Mouse (Mus musculus): ENCODE measurements around the gene Olfr1020. TPM values are rescaled to one million over a fixed set of nuclear protein-coding genes. Genes with fewer than 3 reads are reported as not detected.

Olfr1020 gene
- not detected in 2 replicates for polyA plus RNA-seq (2012; rRNA removed)

DNA sequence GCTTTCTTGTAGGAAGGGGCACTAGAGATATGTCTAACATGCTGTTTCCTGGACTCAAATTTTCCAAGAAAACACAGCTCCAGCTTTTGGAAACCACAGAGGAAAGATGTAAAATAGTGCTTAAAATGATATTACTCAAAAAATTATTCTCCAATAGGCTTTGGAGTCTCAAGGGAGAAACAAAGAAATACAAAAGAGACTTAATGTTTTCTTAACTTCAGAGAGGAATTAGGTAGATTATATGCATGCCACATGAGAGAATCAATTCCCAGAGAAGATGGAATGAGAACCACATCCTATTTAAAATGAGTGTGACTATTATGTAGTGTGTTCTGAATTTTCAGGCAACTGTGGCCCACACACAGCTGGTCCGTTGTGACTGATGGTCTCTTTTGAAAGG, at the start of gene Olfr1020:
Gene Olfr1020 (plus strand): TSS at position 301 of the 400 bp plus-strand sequence.
- no peaks in the 10 kb centered on the region for H3K27me3 ChIP-seq (ENCODE audit: control insufficient read depth, insufficient read depth, low read length)
- H3K4me1 ChIP-seq (ENCODE audit: control insufficient read depth, insufficient read depth, low read length): no peaks in the 10 kb centered on the region
- no peak within 1 kb of the TSS for H3K4me3 ChIP-seq (ENCODE audit: control insufficient read depth, low read depth, low read length)
- no peak within 1 kb of the TSS for H3K27ac ChIP-seq (ENCODE audit: control insufficient read depth, insufficient read depth, low read depth, low read length)
- no peaks in the 10 kb centered on the region for H3K36me3 ChIP-seq (ENCODE audit: control insufficient read depth, insufficient read depth, low read length)
- TF ChIP-seq CTCF (IDR thresholded peaks at IDR 0.05; ENCODE audit: control insufficient read depth, insufficient read depth, insufficient replicate concordance, low read depth, low read length) (no peak), POLR2A (IDR thresholded peaks at IDR 0.05; ENCODE audit: control insufficient read depth, low read depth, low read length) (no peak)

DNA sequence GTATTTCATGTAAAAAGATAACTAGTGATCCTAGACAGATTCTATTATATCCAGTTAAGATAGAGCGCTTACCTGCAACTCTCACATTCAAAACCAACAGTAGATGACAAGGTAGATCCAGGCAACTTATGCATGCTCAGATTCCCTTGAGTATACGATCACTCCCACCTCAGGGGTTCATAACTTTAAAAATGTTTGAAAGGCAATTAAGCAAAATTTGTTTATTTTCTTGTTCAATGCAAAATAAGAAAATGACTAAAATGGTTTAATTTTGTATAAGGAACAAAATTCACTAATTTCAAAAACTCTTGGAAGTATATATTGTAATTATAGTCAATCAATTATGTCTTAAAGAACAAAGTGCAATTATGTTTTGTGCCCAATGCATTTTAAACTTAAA, 44.4 kb upstream of the Olfr1020 start, which contains the start of gene Olfr1016:
Gene Olfr1016 (minus strand): TSS at position 101 of the 400 bp plus-strand sequence.
- Histone ChIP-seq H3K27me3 (ENCODE audit: control insufficient read depth, insufficient read depth, low read length) (no peaks in the 10 kb centered on the region), H3K36me3 (ENCODE audit: control insufficient read depth, insufficient read depth, low read length) (no peaks in the 10 kb centered on the region), H3K27ac (ENCODE audit: control insufficient read depth, insufficient read depth, low read depth, low read length) (no peak within 1 kb of the TSS), H3K4me1 (ENCODE audit: control insufficient read depth, insufficient read depth, low read length) (no peaks in the 10 kb centered on the region), H3K4me3 (ENCODE audit: control insufficient read depth, low read depth, low read length) (no peak within 1 kb of the TSS)
- TF ChIP-seq POLR2A (IDR thresholded peaks at IDR 0.05; ENCODE audit: control insufficient read depth, low read depth, low read length) (no peak), CTCF (IDR thresholded peaks at IDR 0.05; ENCODE audit: control insufficient read depth, insufficient read depth, insufficient replicate concordance, low read depth, low read length) (no peak)

DNA sequence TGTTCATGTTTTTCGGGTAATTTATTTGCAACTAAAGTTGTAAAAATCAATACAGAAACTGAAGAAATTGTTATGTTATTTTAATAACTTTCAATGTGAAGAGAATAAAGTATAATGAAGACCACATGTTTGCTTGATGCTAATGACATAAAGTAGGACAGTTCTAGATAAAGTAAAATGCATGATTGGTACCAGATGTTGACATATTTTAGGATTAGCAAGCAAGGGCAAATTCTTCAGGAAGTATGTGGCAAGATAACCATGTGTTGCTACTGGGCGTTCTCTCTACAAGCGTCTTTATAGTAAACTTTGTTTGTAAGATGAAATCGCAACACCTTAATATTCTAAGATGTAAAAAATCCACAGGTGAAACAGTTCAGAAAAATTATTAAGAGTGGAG, 42.3 kb upstream of the Olfr1020 start:
- H3K4me1 ChIP-seq (ENCODE audit: control insufficient read depth, insufficient read depth, low read length): no peaks in the 10 kb centered on the region
- TF ChIP-seq POLR2A (IDR thresholded peaks at IDR 0.05; ENCODE audit: control insufficient read depth, low read depth, low read length): no peak
- TF ChIP-seq CTCF (IDR thresholded peaks at IDR 0.05; ENCODE audit: control insufficient read depth, insufficient read depth, insufficient replicate concordance, low read depth, low read length): no peak
- H3K27ac ChIP-seq (ENCODE audit: control insufficient read depth, insufficient read depth, low read depth, low read length): no peak overlapping the region
- no peaks in the 10 kb centered on the region for H3K36me3 ChIP-seq (ENCODE audit: control insufficient read depth, insufficient read depth, low read length)
- no peak overlapping the region for H3K4me3 ChIP-seq (ENCODE audit: control insufficient read depth, low read depth, low read length)
- no peaks in the 10 kb centered on the region for H3K27me3 ChIP-seq (ENCODE audit: control insufficient read depth, insufficient read depth, low read length)

DNA sequence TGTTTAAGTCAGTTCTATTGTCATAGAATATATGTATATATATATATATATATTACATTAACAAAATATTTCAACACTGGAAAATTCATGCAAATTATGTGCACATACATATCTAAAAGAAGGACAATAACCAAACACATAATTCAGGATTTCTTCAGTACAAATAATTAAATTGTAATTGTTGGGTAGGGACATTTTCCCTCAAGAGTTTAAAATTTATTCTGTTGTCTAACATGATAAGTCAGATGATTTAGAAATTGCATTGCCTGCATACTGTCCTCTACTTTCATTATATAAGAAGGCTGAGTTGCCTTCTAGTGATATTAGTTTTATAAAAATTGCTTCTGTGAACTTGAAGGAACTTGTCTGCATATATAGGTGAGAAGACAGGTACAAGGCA, 28.7 kb upstream of the Olfr1020 start, which contains the start of gene Olfr1018:
Gene Olfr1018 (plus strand): TSS at position 301 of the 400 bp plus-strand sequence.
- Histone ChIP-seq H3K4me3 (ENCODE audit: control insufficient read depth, low read depth, low read length) (no peak within 1 kb of the TSS), H3K27me3 (ENCODE audit: control insufficient read depth, insufficient read depth, low read length) (no peaks in the 10 kb centered on the region), H3K27ac (ENCODE audit: control insufficient read depth, insufficient read depth, low read depth, low read length) (no peak within 1 kb of the TSS), H3K36me3 (ENCODE audit: control insufficient read depth, insufficient read depth, low read length) (no peaks in the 10 kb centered on the region), H3K4me1 (ENCODE audit: control insufficient read depth, insufficient read depth, low read length) (no peaks in the 10 kb centered on the region)
- TF ChIP-seq CTCF (IDR thresholded peaks at IDR 0.05; ENCODE audit: control insufficient read depth, insufficient read depth, insufficient replicate concordance, low read depth, low read length): no peak
- no peak for TF ChIP-seq POLR2A (IDR thresholded peaks at IDR 0.05; ENCODE audit: control insufficient read depth, low read depth, low read length)

DNA sequence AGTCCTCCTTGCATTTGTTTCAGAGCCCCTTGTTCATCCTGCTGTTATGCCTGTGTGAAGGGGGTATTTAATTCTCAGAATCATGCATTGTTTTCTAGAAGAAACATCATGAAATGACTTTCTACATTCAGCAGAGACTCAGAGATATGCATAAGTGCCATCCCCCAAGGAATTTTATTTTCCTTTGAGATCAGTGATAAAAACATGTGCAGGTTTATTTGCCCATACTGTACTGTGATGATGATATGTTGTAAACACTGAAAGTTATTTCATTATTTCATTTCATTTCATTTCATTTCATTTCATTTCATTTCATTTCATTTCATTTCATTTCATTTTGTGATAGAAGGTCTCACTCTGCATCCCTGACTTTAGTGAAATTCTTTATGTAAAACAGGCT, 1.4 kb upstream of the Olfr1020 start, which contains the start of gene Olfr1019:
Gene Olfr1019 (minus strand): TSS at position 101 of the 400 bp plus-strand sequence.
- no peaks in the 10 kb centered on the region for H3K36me3 ChIP-seq (ENCODE audit: control insufficient read depth, insufficient read depth, low read length)
- no peak within 1 kb of the TSS for H3K4me3 ChIP-seq (ENCODE audit: control insufficient read depth, low read depth, low read length)
- TF ChIP-seq CTCF (IDR thresholded peaks at IDR 0.05; ENCODE audit: control insufficient read depth, insufficient read depth, insufficient replicate concordance, low read depth, low read length) (no peak), POLR2A (IDR thresholded peaks at IDR 0.05; ENCODE audit: control insufficient read depth, low read depth, low read length) (no peak)
- no peaks in the 10 kb centered on the region for H3K27me3 ChIP-seq (ENCODE audit: control insufficient read depth, insufficient read depth, low read length)
- no peak within 1 kb of the TSS for H3K27ac ChIP-seq (ENCODE audit: control insufficient read depth, insufficient read depth, low read depth, low read length)
- no peaks in the 10 kb centered on the region for H3K4me1 ChIP-seq (ENCODE audit: control insufficient read depth, insufficient read depth, low read length)

DNA sequence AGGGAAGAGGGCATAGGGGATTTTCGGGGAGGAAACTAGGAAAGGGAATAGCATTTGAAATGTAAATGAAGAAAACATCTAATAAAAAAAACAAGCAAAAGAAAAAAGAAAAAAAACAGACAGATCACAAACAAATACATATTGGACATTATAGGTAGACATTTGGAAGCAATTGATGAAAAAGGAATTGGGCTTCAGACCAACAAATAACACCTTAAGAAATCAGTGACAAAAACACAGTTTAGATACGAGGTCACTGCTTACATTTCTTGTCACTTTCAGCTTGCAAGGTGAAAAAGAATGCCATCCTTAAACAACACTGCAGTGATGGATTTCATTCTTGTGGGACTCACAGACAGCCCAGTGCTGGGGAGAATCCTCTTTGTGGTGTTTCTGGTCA, 21.5 kb downstream of the Olfr1020 start, which contains the start of gene Olfr1022:
Gene Olfr1022 (plus strand): TSS at position 301 of the 400 bp plus-strand sequence.
- no peaks in the 10 kb centered on the region for H3K4me1 ChIP-seq (ENCODE audit: control insufficient read depth, insufficient read depth, low read length)
- H3K4me3 ChIP-seq (ENCODE audit: control insufficient read depth, low read depth, low read length): no peak within 1 kb of the TSS

DNA sequence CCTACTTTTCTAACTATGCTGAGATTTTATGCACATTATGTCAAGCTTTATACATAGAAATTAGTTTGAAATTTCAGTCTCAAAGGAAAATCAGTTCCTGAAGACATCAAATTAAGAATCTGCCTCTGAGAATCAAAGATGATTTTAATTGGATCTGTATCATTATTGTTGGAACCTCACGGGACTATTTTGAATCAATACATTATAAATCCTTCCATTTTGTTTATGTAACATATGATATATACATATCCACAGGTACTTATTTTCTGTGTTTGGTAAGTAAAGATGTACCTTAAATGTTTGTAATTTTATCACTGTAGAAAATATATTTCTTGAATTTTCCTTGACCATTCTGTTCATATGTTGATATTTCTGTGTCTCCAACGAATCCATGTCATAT, 38.5 kb downstream of the Olfr1020 start, which contains the start of gene Olfr1023:
Gene Olfr1023 (plus strand): TSS at position 301 of the 400 bp plus-strand sequence.
- Histone ChIP-seq H3K27me3 (ENCODE audit: control insufficient read depth, insufficient read depth, low read length) (no peaks in the 10 kb centered on the region), H3K4me3 (ENCODE audit: control insufficient read depth, low read depth, low read length) (no peak within 1 kb of the TSS), H3K4me1 (ENCODE audit: control insufficient read depth, insufficient read depth, low read length) (no peaks in the 10 kb centered on the region), H3K36me3 (ENCODE audit: control insufficient read depth, insufficient read depth, low read length) (no peaks in the 10 kb centered on the region), H3K27ac (ENCODE audit: control insufficient read depth, insufficient read depth, low read depth, low read length) (no peak within 1 kb of the TSS)
- TF ChIP-seq POLR2A (IDR thresholded peaks at IDR 0.05; ENCODE audit: control insufficient read depth, low read depth, low read length) (no peak), CTCF (IDR thresholded peaks at IDR 0.05; ENCODE audit: control insufficient read depth, insufficient read depth, insufficient replicate concordance, low read depth, low read length) (no peak)

More for the DNA sequence above, 21.5 kb downstream of the Olfr1020 start, which contains the start of gene Olfr1022:
- no peaks in the 10 kb centered on the region for H3K36me3 ChIP-seq (ENCODE audit: control insufficient read depth, insufficient read depth, low read length)
- no peak within 1 kb of the TSS for H3K27ac ChIP-seq (ENCODE audit: control insufficient read depth, insufficient read depth, low read depth, low read length)
- TF ChIP-seq CTCF (IDR thresholded peaks at IDR 0.05; ENCODE audit: control insufficient read depth, insufficient read depth, insufficient replicate concordance, low read depth, low read length) (no peak), POLR2A (IDR thresholded peaks at IDR 0.05; ENCODE audit: control insufficient read depth, low read depth, low read length) (no peak)
- H3K27me3 ChIP-seq (ENCODE audit: control insufficient read depth, insufficient read depth, low read length): no peaks in the 10 kb centered on the region

Other genes with a start within 250 kb of the Olfr1020 start
- not detected in 2 replicates for gene Olfr1000, start 235.1 kb upstream of the Olfr1020 start, polyA plus RNA-seq (2012; rRNA removed)
- not detected in 2 replicates for gene Olfr1002, start 196.3 kb upstream of the Olfr1020 start, polyA plus RNA-seq (2012; rRNA removed)
- not detected in 2 replicates for gene Olfr154, start 182.6 kb upstream of the Olfr1020 start, polyA plus RNA-seq (2012; rRNA removed)
- gene Olfr1006, start 168.3 kb upstream of the Olfr1020 start, polyA plus RNA-seq (2012; rRNA removed): not detected in 2 replicates
- not detected in 2 replicates for gene Olfr1008, start 157.6 kb upstream of the Olfr1020 start, polyA plus RNA-seq (2012; rRNA removed)
- gene Olfr1009, start 131.6 kb upstream of the Olfr1020 start, polyA plus RNA-seq (2012; rRNA removed): not detected in 2 replicates
- gene Olfr1012, start 84.3 kb upstream of the Olfr1020 start, polyA plus RNA-seq (2012; rRNA removed): not detected in 2 replicates
- gene Olfr1013, start 79.9 kb upstream of the Olfr1020 start, polyA plus RNA-seq (2012; rRNA removed): not detected in 2 replicates
- gene Olfr1014, start 74.3 kb upstream of the Olfr1020 start, polyA plus RNA-seq (2012; rRNA removed): not detected in 2 replicates
- gene Olfr1015, start 65.0 kb upstream of the Olfr1020 start, polyA plus RNA-seq (2012; rRNA removed): not detected in 2 replicates
- not detected in 2 replicates for gene Olfr1016, start 44.5 kb upstream of the Olfr1020 start, polyA plus RNA-seq (2012; rRNA removed)
- gene Olfr1018, start 28.6 kb upstream of the Olfr1020 start, polyA plus RNA-seq (2012; rRNA removed): not detected in 2 replicates
- not detected in 2 replicates for gene Olfr1019, start 1.5 kb upstream of the Olfr1020 start, polyA plus RNA-seq (2012; rRNA removed)
- gene Olfr1022, start 21.6 kb downstream of the Olfr1020 start, polyA plus RNA-seq (2012; rRNA removed): not detected in 2 replicates
- gene Olfr1023, start 38.6 kb downstream of the Olfr1020 start, polyA plus RNA-seq (2012; rRNA removed): not detected in 2 replicates
- not detected in 2 replicates for gene Olfr1024, start 58.0 kb downstream of the Olfr1020 start, polyA plus RNA-seq (2012; rRNA removed)
- not detected in 2 replicates for gene Olfr1025-ps1, start 68.2 kb downstream of the Olfr1020 start, polyA plus RNA-seq (2012; rRNA removed)
- not detected in 2 replicates for gene Olfr1026, start 74.5 kb downstream of the Olfr1020 start, polyA plus RNA-seq (2012; rRNA removed)
- not detected in 2 replicates for gene Olfr1028, start 103.4 kb downstream of the Olfr1020 start, polyA plus RNA-seq (2012; rRNA removed)
- 0.02 and 0.31 TPM in 2 replicates for gene Olfr1029, start 126.9 kb downstream of the Olfr1020 start, polyA plus RNA-seq (2012; rRNA removed)
- gene Olfr1030, start 132.2 kb downstream of the Olfr1020 start, polyA plus RNA-seq (2012; rRNA removed): not detected in 2 replicates
- gene Olfr1031, start 143.3 kb downstream of the Olfr1020 start, polyA plus RNA-seq (2012; rRNA removed): not detected in 2 replicates
- gene Olfr1032, start 158.5 kb downstream of the Olfr1020 start, polyA plus RNA-seq (2012; rRNA removed): not detected in 2 replicates
- gene Olfr1033, start 173.6 kb downstream of the Olfr1020 start, polyA plus RNA-seq (2012; rRNA removed): 0.35 and 1.1 TPM in 2 replicates
- gene Olfr1034, start 198.8 kb downstream of the Olfr1020 start, polyA plus RNA-seq (2012; rRNA removed): not detected in 2 replicates
- gene Olfr1036, start 227.0 kb downstream of the Olfr1020 start, polyA plus RNA-seq (2012; rRNA removed): not detected in 2 replicates
- gene Olfr1037, start 240.4 kb downstream of the Olfr1020 start, polyA plus RNA-seq (2012; rRNA removed): not detected in 2 replicates

Measured in testis, adult 2 months (tissue).